Mouse (Mus musculus): Measurements from ENCODE around the gene Nagk. TPM values are rescaled to one million over a fixed set of nuclear protein-coding genes. Genes with fewer than 3 reads are reported as not detected.

Nagk gene
- polyA plus RNA-seq, 1 experiment from 2014 or later: 128 TPM

Other genes starting within 250 kb of the Nagk start
- 29.4 and 30.5 TPM in 2 replicates for gene Stambp, start 222.3 kb upstream of the Nagk start, polyA plus RNA-seq (2015; fragmentation: Nextera tagmentation; extraction: Ambion mirVana)
- gene Clec4f, start 138.8 kb upstream of the Nagk start, polyA plus RNA-seq (2015; fragmentation: Nextera tagmentation; extraction: Ambion mirVana): 0.12 and 0.32 TPM in 2 replicates
- not detected in 2 replicates for gene Cd207, start 117.1 kb upstream of the Nagk start, polyA plus RNA-seq (2015; fragmentation: Nextera tagmentation; extraction: Ambion mirVana)
- gene Vax2, start 83.7 kb upstream of the Nagk start, polyA plus RNA-seq (2015; fragmentation: Nextera tagmentation; extraction: Ambion mirVana): not detected in 2 replicates
- not detected in 2 replicates for gene Atp6v1b1, start 52.0 kb upstream of the Nagk start, polyA plus RNA-seq (2015; fragmentation: Nextera tagmentation; extraction: Ambion mirVana)
- gene Ankrd53, start 32.3 kb upstream of the Nagk start, polyA plus RNA-seq (2015; fragmentation: Nextera tagmentation; extraction: Ambion mirVana): not detected in 2 replicates
- gene Tex261, start 19.2 kb upstream of the Nagk start, polyA plus RNA-seq (2015; fragmentation: Nextera tagmentation; extraction: Ambion mirVana): 83.3 and 88.5 TPM in 2 replicates
- gene Paip2b, start 36.8 kb downstream of the Nagk start, polyA plus RNA-seq (2015; fragmentation: Nextera tagmentation; extraction: Ambion mirVana): 12.7 and 13.4 TPM in 2 replicates
- 34.4 and 34.7 TPM in 2 replicates for gene Zfp638, start 72.1 kb downstream of the Nagk start, polyA plus RNA-seq (2015; fragmentation: Nextera tagmentation; extraction: Ambion mirVana)
- 5.7 and 6.1 TPM in 2 replicates for gene Dysf, start 213.6 kb downstream of the Nagk start, polyA plus RNA-seq (2015; fragmentation: Nextera tagmentation; extraction: Ambion mirVana)